Mouse (Mus musculus): ENCODE data around the gene Prkab1. TPM values are rescaled to one million over a fixed set of nuclear protein-coding genes. Genes with fewer than 3 reads are reported as not detected.
A peak's percentile ranks its signal among the peaks of the same experiment; 100 is the strongest.

Gene Prkab1
- polyA plus RNA-seq (2014; fragmentation: Nextera tagmentation; extraction: Ambion mirVana) = 45.6 and 47.7 TPM in 2 replicates

GRCm38 (mm10) chr5:116024327-116024739 is at the start of gene Prkab1:
Gene Prkab1 (minus strand): TSS chr5:116024508.
- ATAC-seq (ENCODE audit: low FRiP score) (peak; percentile 98), DNase-seq (ENCODE audit: low spot score) (peak; percentile 92)
- peaks cover 23% of the 10 kb centered on the region for H3K36me3 ChIP-seq (replicated peaks; ENCODE audit: control insufficient read depth, insufficient read depth)
- no peaks in the 10 kb centered on the region for H3K9me3 ChIP-seq (ENCODE audit: control insufficient read depth, low read length)
- WGBS = under 1% methylated on average over 46 of the region's 46 CpGs
- peak within 1 kb of the TSS; percentile 77 for H3K4me2 ChIP-seq (replicated peaks)
- H3K4me1 ChIP-seq (replicated peaks; ENCODE audit: control insufficient read depth, insufficient read depth, low read length) = peaks cover 13% of the 10 kb centered on the region
- H3K27ac ChIP-seq = peak within 1 kb of the TSS; percentile 73
- peak within 1 kb of the TSS; percentile 84 for H3K9ac ChIP-seq
- H3K4me3 ChIP-seq (replicated peaks; ENCODE audit: low read length) = peak within 1 kb of the TSS; percentile 91
- H3K27me3 ChIP-seq (ENCODE audit: control insufficient read depth, insufficient read depth, low read length) = no peaks in the 10 kb centered on the region

DNA sequence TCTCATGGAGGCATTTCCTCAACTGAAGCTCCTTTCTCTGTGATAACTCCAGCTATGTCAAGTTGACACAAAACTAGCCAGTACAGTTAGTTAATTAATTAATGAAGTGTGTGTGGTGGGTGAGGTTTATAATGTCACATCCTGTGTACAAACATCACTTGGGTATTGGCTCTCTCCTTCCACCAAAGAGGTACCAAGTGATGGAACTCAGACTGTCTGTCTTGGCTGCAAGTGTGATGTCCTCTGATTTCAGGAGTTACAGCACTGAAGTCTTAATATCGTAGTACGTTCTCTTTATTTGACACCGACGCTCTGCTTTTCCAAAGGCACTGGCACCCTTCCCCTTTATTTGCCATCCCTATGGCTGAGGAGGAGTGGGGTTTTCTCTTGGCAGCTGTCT is 45.3 kb upstream of the Prkab1 start:
- Histone ChIP-seq H3K9ac (no peak overlapping the region), H3K27me3 (ENCODE audit: control insufficient read depth, insufficient read depth, low read length) (no peaks in the 10 kb centered on the region), H3K36me3 (replicated peaks; ENCODE audit: control insufficient read depth, insufficient read depth) (no peaks in the 10 kb centered on the region), H3K4me2 (replicated peaks) (no peak overlapping the region), H3K4me1 (replicated peaks; ENCODE audit: control insufficient read depth, insufficient read depth, low read length) (no peaks in the 10 kb centered on the region), H3K4me3 (replicated peaks; ENCODE audit: low read length) (no peak overlapping the region), H3K9me3 (ENCODE audit: control insufficient read depth, low read length) (no peaks in the 10 kb centered on the region), H3K27ac (no peak overlapping the region)
- 98% methylated on average over 4 of the region's 4 CpGs for WGBS
- DNase-seq (ENCODE audit: low spot score) = no peak
- no peak for ATAC-seq (ENCODE audit: low FRiP score)

- Histone ChIP-seq H3K4me3 (replicated peaks; ENCODE audit: low read length) (no peak overlapping the region), H3K27me3 (ENCODE audit: control insufficient read depth, insufficient read depth, low read length) (no peaks in the 10 kb centered on the region), H3K36me3 (replicated peaks; ENCODE audit: control insufficient read depth, insufficient read depth) (no peaks in the 10 kb centered on the region), H3K9me3 (ENCODE audit: control insufficient read depth, low read length) (no peaks in the 10 kb centered on the region), H3K4me2 (replicated peaks) (no peak overlapping the region), H3K27ac (no peak overlapping the region), H3K4me1 (replicated peaks; ENCODE audit: control insufficient read depth, insufficient read depth, low read length) (no peaks in the 10 kb centered on the region), H3K9ac (no peak overlapping the region)
- ATAC-seq (ENCODE audit: low FRiP score) (no peak), DNase-seq (ENCODE audit: low spot score) (no peak)
- 62% methylated on average over 6 of the region's 6 CpGs for WGBS
Measured at GRCm38 (mm10) chr5:116052826-116053225, 28.5 kb upstream of the Prkab1 start.

- Histone ChIP-seq H3K27me3 (ENCODE audit: control insufficient read depth, insufficient read depth, low read length) (no peaks in the 10 kb centered on the region), H3K36me3 (replicated peaks; ENCODE audit: control insufficient read depth, insufficient read depth) (no peaks in the 10 kb centered on the region), H3K4me1 (replicated peaks; ENCODE audit: control insufficient read depth, insufficient read depth, low read length) (no peaks in the 10 kb centered on the region), H3K4me3 (replicated peaks; ENCODE audit: low read length) (no peak overlapping the region), H3K4me2 (replicated peaks) (no peak overlapping the region), H3K27ac (no peak overlapping the region), H3K9me3 (ENCODE audit: control insufficient read depth, low read length) (no peaks in the 10 kb centered on the region), H3K9ac (no peak overlapping the region)
- 79% methylated on average over 5 of the region's 5 CpGs for WGBS
- no peak for ATAC-seq (ENCODE audit: low FRiP score)
- DNase-seq (ENCODE audit: low spot score) = no peak
Measured at GRCm38 (mm10) chr5:116052171-116052570, 27.9 kb upstream of the Prkab1 start.

GRCm38 (mm10) chr5:116049821-116050220 is 25.5 kb upstream of the Prkab1 start:
- Histone ChIP-seq H3K4me3 (replicated peaks; ENCODE audit: low read length) (no peak overlapping the region), H3K27ac (no peak overlapping the region), H3K27me3 (ENCODE audit: control insufficient read depth, insufficient read depth, low read length) (no peaks in the 10 kb centered on the region), H3K4me2 (replicated peaks) (no peak overlapping the region), H3K36me3 (replicated peaks; ENCODE audit: control insufficient read depth, insufficient read depth) (no peaks in the 10 kb centered on the region), H3K4me1 (replicated peaks; ENCODE audit: control insufficient read depth, insufficient read depth, low read length) (no peaks in the 10 kb centered on the region), H3K9ac (no peak overlapping the region), H3K9me3 (ENCODE audit: control insufficient read depth, low read length) (no peaks in the 10 kb centered on the region)
- DNase-seq (ENCODE audit: low spot score) (no peak), ATAC-seq (ENCODE audit: low FRiP score) (no peak)
- 75% methylated on average over 4 of the region's 4 CpGs for WGBS

DNA sequence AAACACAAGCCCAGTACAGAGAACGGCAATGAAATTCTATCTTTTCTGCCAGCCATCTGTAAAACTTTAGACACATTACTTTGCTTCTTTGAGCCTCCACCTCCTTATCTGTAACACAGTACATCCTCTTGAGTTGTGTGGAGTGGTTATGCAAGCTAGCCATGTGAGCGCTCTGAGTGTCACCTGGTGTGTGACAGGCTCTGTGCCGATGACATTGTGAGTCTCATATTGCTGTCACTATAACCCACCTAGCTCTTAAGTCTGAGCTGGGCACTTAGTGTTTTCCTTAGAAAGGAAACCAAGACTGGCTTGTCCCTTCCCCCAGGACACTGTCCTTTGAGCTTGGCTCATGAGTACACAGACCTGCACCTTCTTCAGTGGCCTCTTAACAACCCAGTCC is 24.0 kb upstream of the Prkab1 start:
- H3K4me2 ChIP-seq (replicated peaks) = no peak overlapping the region
- WGBS = 99% methylated on average over 3 of the region's 3 CpGs
- no peaks in the 10 kb centered on the region for H3K4me1 ChIP-seq (replicated peaks; ENCODE audit: control insufficient read depth, insufficient read depth, low read length)
- no peaks in the 10 kb centered on the region for H3K36me3 ChIP-seq (replicated peaks; ENCODE audit: control insufficient read depth, insufficient read depth)
- no peaks in the 10 kb centered on the region for H3K27me3 ChIP-seq (ENCODE audit: control insufficient read depth, insufficient read depth, low read length)
- no peak overlapping the region for H3K27ac ChIP-seq
- no peak overlapping the region for H3K4me3 ChIP-seq (replicated peaks; ENCODE audit: low read length)
- no peak overlapping the region for H3K9ac ChIP-seq
- DNase-seq (ENCODE audit: low spot score) (no peak), ATAC-seq (ENCODE audit: low FRiP score) (no peak)
- no peaks in the 10 kb centered on the region for H3K9me3 ChIP-seq (ENCODE audit: control insufficient read depth, low read length)

DNA sequence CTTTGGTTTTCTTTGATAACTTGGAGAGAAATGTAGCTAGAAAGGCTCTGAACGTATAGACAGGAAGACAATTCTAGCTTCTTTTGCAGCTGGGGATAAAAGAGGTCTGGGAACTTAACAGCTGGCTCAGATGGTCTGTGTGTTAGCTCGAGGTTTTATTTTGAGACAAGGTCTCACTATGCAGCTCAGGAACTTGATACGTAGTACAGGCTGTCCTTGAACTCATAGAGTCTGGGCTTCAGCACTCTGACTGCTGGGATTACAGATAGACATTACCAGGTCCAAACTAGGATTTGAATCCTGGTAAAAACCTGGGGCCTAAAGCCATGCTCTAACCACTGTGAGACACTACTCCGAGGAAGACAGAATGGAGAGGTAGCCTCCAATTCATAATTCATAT is 21.9 kb upstream of the Prkab1 start:
- Histone ChIP-seq H3K9me3 (ENCODE audit: control insufficient read depth, low read length) (no peaks in the 10 kb centered on the region), H3K4me1 (replicated peaks; ENCODE audit: control insufficient read depth, insufficient read depth, low read length) (no peaks in the 10 kb centered on the region), H3K36me3 (replicated peaks; ENCODE audit: control insufficient read depth, insufficient read depth) (no peaks in the 10 kb centered on the region), H3K4me2 (replicated peaks) (no peak overlapping the region), H3K27ac (no peak overlapping the region), H3K4me3 (replicated peaks; ENCODE audit: low read length) (no peak overlapping the region), H3K9ac (no peak overlapping the region), H3K27me3 (ENCODE audit: control insufficient read depth, insufficient read depth, low read length) (no peaks in the 10 kb centered on the region)
- no peak for ATAC-seq (ENCODE audit: low FRiP score)
- WGBS = 81% methylated on average over 4 of the region's 4 CpGs
- no peak for DNase-seq (ENCODE audit: low spot score)

DNA sequence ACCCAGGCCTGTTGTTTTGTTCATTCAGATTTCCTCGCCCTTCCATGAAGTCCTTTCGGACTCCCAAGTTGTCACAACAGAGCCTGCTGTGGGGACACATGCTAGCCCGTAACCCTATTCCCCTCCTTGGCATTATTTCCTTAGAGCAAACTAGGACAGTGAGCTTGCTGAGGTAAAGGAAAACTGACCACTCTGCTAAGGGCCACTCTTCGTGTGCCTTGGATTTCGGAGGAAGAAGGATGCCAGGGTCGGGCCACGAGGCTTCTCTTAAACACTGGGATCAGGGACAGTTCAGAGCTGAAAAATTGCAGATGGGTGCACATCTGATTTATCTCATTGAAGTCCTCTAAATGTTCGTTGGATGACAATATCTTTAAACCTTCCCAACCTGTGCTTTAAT is 21.3 kb upstream of the Prkab1 start:
- 88% methylated on average over 8 of the region's 8 CpGs for WGBS
- H3K9me3 ChIP-seq (ENCODE audit: control insufficient read depth, low read length) = no peaks in the 10 kb centered on the region
- no peak overlapping the region for H3K27ac ChIP-seq
- no peak for DNase-seq (ENCODE audit: low spot score)
- H3K4me3 ChIP-seq (replicated peaks; ENCODE audit: low read length) = no peak overlapping the region
- no peak overlapping the region for H3K4me2 ChIP-seq (replicated peaks)
- H3K9ac ChIP-seq = no peak overlapping the region
- H3K4me1 ChIP-seq (replicated peaks; ENCODE audit: control insufficient read depth, insufficient read depth, low read length) = no peaks in the 10 kb centered on the region
- ATAC-seq (ENCODE audit: low FRiP score) = no peak
- H3K27me3 ChIP-seq (ENCODE audit: control insufficient read depth, insufficient read depth, low read length) = no peaks in the 10 kb centered on the region
- no peaks in the 10 kb centered on the region for H3K36me3 ChIP-seq (replicated peaks; ENCODE audit: control insufficient read depth, insufficient read depth)

DNA sequence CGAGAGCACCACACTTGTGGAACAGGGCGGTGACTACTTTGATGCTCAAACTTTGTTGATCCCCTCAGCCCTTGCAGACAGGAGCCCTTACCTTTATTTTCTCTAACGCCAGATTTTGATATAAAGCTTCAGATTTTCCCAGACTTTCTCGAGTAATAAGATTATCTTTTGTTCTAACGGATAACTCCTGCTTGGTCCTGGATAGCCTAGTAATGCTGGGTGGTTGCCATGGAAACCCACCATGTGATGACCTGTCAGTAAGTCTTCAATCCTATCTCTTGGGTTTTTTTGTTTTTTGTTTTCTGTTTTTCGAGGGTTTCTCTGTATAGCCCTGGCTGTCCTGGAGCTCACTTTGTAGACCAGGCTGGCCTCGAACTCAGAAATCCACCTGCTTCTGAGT is 17.9 kb upstream of the Prkab1 start:
- H3K4me2 ChIP-seq (replicated peaks) = no peak overlapping the region
- ATAC-seq (ENCODE audit: low FRiP score) (no peak), DNase-seq (ENCODE audit: low spot score) (no peak)
- H3K9me3 ChIP-seq (ENCODE audit: control insufficient read depth, low read length) = no peaks in the 10 kb centered on the region
- H3K36me3 ChIP-seq (replicated peaks; ENCODE audit: control insufficient read depth, insufficient read depth) = no peaks in the 10 kb centered on the region
- WGBS = 61% methylated on average over 7 of the region's 7 CpGs
- no peak overlapping the region for H3K9ac ChIP-seq
- no peak overlapping the region for H3K4me3 ChIP-seq (replicated peaks; ENCODE audit: low read length)
- H3K4me1 ChIP-seq (replicated peaks; ENCODE audit: control insufficient read depth, insufficient read depth, low read length) = no peaks in the 10 kb centered on the region
- H3K27me3 ChIP-seq (ENCODE audit: control insufficient read depth, insufficient read depth, low read length) = no peaks in the 10 kb centered on the region
- no peak overlapping the region for H3K27ac ChIP-seq

- no peaks in the 10 kb centered on the region for H3K36me3 ChIP-seq (replicated peaks; ENCODE audit: control insufficient read depth, insufficient read depth)
- H3K9ac ChIP-seq = no peak overlapping the region
- no peak overlapping the region for H3K4me3 ChIP-seq (replicated peaks; ENCODE audit: low read length)
- ATAC-seq (ENCODE audit: low FRiP score) = no peak
- 44% methylated on average over 11 of the region's 11 CpGs for WGBS
- H3K4me2 ChIP-seq (replicated peaks) = peak overlapping the region; percentile 19; the same call in 1 of the 2 replicates
- no peaks in the 10 kb centered on the region; the same call in 1 of the 2 replicates for H3K27me3 ChIP-seq (ENCODE audit: control insufficient read depth, insufficient read depth, low read length)
- H3K4me1 ChIP-seq (replicated peaks; ENCODE audit: control insufficient read depth, insufficient read depth, low read length) = no peaks in the 10 kb centered on the region
- no peaks in the 10 kb centered on the region for H3K9me3 ChIP-seq (ENCODE audit: control insufficient read depth, low read length)
- no peak for DNase-seq (ENCODE audit: low spot score)
- H3K27ac ChIP-seq = no peak overlapping the region
Measured at GRCm38 (mm10) chr5:116039706-116040105, 15.4 kb upstream of the Prkab1 start.
